Mouse (Mus musculus) urinary bladder, postnatal 10 days (tissue): ENCODE data around the gene Setd7.

Source experiments
- DNase-seq: peaks from one replicate; pipeline ENCODE4 v3.0.0; 2022; ENCODE audit warnings: low spot score

Gene Setd7

GRCm38 (mm10) chr3:51468530-51468929 lies 92.1 kb downstream of the Setd7 start:
- DNase-seq = no peak
